Mouse (Mus musculus): ENCODE measurements around the gene Ppan. TPM values are rescaled to one million over a fixed set of nuclear protein-coding genes. Genes with fewer than 3 reads are reported as not detected.

Ppan gene
- polyA plus RNA-seq, 1 experiment: 121 TPM

DNA sequence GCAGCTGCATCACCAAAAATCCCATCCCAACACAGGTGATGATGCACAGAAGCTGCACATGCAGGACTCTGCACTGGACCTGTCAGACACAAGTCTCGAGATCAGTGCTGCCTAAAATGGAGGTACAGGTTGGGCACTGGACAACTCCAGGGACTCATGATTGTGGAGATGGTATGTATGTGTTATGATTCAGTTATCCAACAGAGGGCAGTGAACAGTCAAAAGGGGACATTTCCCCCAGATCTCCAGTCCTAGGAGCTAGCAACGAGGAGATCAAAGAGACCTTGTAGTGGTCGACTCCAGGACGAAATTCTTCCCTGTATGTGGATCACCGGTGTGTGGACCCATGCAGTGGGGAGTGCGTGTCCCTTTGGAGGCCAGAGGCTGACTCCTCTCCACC is 28.0 kb upstream of the Ppan start:
- WGBS: 45% methylated on average over 6 of the region's 6 CpGs
- no peak for DNase-seq
- Histone ChIP-seq H3K36me3 (ENCODE audit: control insufficient read depth, insufficient read depth, low read length) (no peaks in the 10 kb centered on the region), H3K27ac (ENCODE audit: control insufficient read depth, insufficient read depth, low read length) (no peak overlapping the region), H3K4me3 (ENCODE audit: control insufficient read depth, insufficient read depth, low read length) (no peak overlapping the region), H3K4me1 (replicated peaks; ENCODE audit: control insufficient read depth, insufficient read depth, low read length) (no peaks in the 10 kb centered on the region), H3K27me3 (ENCODE audit: control insufficient read depth, insufficient read depth, low read length) (no peaks in the 10 kb centered on the region)
- TF ChIP-seq POLR2A (IDR thresholded peaks at IDR 0.05; ENCODE audit: control insufficient read depth, extremely low read depth, insufficient read depth, low read length, poor library complexity) (no peak), CTCF (IDR thresholded peaks at IDR 0.05; ENCODE audit: borderline replicate concordance, control insufficient read depth, extremely low read depth, insufficient read depth, low read length, poor library complexity) (no peak)

DNA sequence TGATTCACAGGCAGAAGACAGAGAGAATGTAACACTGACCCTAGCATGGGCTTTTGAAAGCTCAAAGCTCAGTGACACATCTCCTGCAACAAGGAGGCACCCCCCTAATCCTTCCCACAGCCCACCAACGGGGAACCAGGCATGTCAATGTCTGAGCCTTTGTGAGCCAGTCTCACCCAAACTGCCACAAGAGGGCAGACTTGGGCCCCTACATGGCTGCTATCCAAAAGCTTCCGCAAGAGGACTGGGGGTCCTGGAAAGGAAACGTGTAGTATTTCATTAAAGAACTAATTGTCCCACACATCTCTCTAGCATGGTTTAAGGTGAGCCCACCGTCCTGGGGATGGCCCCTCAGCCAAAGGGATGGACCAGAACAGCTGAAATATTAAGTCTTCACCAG is 26.2 kb upstream of the Ppan start:
- no peak overlapping the region for H3K4me3 ChIP-seq (ENCODE audit: control insufficient read depth, insufficient read depth, low read length)
- H3K27me3 ChIP-seq (ENCODE audit: control insufficient read depth, insufficient read depth, low read length): no peaks in the 10 kb centered on the region
- peak; percentile 69; the same call in 1 of the 2 replicates for TF ChIP-seq CTCF (IDR thresholded peaks at IDR 0.05; ENCODE audit: borderline replicate concordance, control insufficient read depth, extremely low read depth, insufficient read depth, low read length, poor library complexity)
- TF ChIP-seq POLR2A (IDR thresholded peaks at IDR 0.05; ENCODE audit: control insufficient read depth, extremely low read depth, insufficient read depth, low read length, poor library complexity): no peak
- WGBS: 11% methylated on average over 4 of the region's 4 CpGs
- peak; percentile 51 for DNase-seq
- no peaks in the 10 kb centered on the region for H3K4me1 ChIP-seq (replicated peaks; ENCODE audit: control insufficient read depth, insufficient read depth, low read length)
- H3K36me3 ChIP-seq (ENCODE audit: control insufficient read depth, insufficient read depth, low read length): no peaks in the 10 kb centered on the region
- H3K27ac ChIP-seq (ENCODE audit: control insufficient read depth, insufficient read depth, low read length): no peak overlapping the region

DNA sequence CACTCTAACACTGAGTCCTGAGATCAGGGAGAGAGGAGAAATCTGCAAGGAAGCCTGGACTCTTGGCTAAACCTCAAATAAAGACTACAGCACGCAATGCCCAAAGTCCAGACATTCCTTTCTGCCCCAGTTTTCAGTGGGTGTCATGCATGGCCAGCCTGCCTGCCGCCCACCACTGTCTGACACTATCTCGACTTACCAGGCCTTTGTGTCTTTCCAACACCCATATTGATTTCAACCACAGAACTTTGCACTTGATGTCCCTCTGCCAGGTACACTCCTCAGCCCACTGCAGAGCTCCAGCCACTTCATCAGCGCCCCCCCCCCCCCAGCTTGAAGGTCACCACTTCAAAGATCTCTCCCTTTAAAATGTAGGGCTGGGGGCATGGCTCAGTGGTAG is 25.8 kb upstream of the Ppan start:
- TF ChIP-seq CTCF (IDR thresholded peaks at IDR 0.05; ENCODE audit: borderline replicate concordance, control insufficient read depth, extremely low read depth, insufficient read depth, low read length, poor library complexity): no peak
- no peak for TF ChIP-seq POLR2A (IDR thresholded peaks at IDR 0.05; ENCODE audit: control insufficient read depth, extremely low read depth, insufficient read depth, low read length, poor library complexity)
- no peak for DNase-seq
- Histone ChIP-seq H3K4me3 (ENCODE audit: control insufficient read depth, insufficient read depth, low read length) (no peak overlapping the region), H3K27ac (ENCODE audit: control insufficient read depth, insufficient read depth, low read length) (no peak overlapping the region), H3K27me3 (ENCODE audit: control insufficient read depth, insufficient read depth, low read length) (no peaks in the 10 kb centered on the region), H3K36me3 (ENCODE audit: control insufficient read depth, insufficient read depth, low read length) (no peaks in the 10 kb centered on the region), H3K4me1 (replicated peaks; ENCODE audit: control insufficient read depth, insufficient read depth, low read length) (no peaks in the 10 kb centered on the region)
- WGBS: 71% methylated on average over 4 of the region's 4 CpGs

DNA sequence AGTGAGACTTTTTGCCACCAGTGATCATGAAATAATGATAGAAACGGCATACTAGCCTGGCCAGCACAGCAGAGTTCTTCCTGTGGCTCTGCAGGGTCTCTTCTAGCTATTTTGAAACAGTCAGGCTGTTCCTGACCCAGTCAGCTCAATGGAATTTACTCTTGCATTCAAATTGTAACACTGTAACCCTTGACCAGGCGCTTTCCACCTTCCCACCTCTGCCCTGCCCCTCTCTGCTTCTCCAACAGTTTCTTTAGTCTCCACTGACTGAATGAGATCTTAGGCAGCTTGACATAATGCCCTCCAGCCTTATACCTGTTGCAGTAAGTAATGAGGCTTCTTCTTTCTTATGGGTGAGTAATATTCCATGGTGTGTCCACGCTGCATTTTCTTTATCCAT is 21.1 kb upstream of the Ppan start:
- Histone ChIP-seq H3K27me3 (ENCODE audit: control insufficient read depth, insufficient read depth, low read length) (no peaks in the 10 kb centered on the region), H3K27ac (ENCODE audit: control insufficient read depth, insufficient read depth, low read length) (no peak overlapping the region), H3K36me3 (ENCODE audit: control insufficient read depth, insufficient read depth, low read length) (no peaks in the 10 kb centered on the region), H3K4me3 (ENCODE audit: control insufficient read depth, insufficient read depth, low read length) (no peak overlapping the region), H3K4me1 (replicated peaks; ENCODE audit: control insufficient read depth, insufficient read depth, low read length) (peaks cover 13% of the 10 kb centered on the region)
- TF ChIP-seq POLR2A (IDR thresholded peaks at IDR 0.05; ENCODE audit: control insufficient read depth, extremely low read depth, insufficient read depth, low read length, poor library complexity) (no peak), CTCF (IDR thresholded peaks at IDR 0.05; ENCODE audit: borderline replicate concordance, control insufficient read depth, extremely low read depth, insufficient read depth, low read length, poor library complexity) (no peak)
- DNase-seq: no peak
- WGBS: 60% methylated on average over 3 of the region's 3 CpGs

DNA sequence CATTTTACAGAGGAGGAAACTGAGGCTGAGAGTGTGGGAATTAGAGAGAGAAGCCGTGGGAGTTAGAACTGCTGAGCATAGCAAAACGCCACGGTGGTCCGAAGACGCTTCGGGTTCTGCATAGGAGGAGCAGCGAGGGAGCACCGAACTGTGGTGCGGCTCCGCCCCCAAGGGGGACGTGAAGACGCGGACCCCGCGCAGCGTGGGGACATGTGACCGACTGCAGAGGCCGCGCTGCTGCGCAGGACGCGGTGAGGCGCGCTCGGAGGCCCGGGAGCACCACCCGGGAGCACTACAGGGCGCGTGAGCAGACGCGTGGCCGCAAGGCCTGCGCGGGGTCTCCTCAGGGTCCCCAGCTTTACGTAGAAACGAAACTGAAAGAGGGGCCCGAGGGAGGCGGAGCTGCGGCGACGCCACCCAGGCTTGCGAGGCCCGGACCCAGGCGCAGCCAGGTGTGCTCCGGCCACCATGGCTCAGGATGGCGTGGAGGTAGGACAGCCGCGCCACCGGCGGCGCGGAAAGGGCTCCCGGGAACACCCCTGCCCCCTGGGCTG is 19.4 kb upstream of the Ppan start, which contains the start of gene A230050P20Rik:
A230050P20Rik (plus strand) TSS at position 195 of the 554 bp plus-strand sequence.
- TF ChIP-seq POLR2A (IDR thresholded peaks at IDR 0.05; ENCODE audit: control insufficient read depth, extremely low read depth, insufficient read depth, low read length, poor library complexity) (no peak), CTCF (IDR thresholded peaks at IDR 0.05; ENCODE audit: borderline replicate concordance, control insufficient read depth, extremely low read depth, insufficient read depth, low read length, poor library complexity) (no peak)
- Histone ChIP-seq H3K36me3 (ENCODE audit: control insufficient read depth, insufficient read depth, low read length) (no peaks in the 10 kb centered on the region), H3K27ac (ENCODE audit: control insufficient read depth, insufficient read depth, low read length) (no peak within 1 kb of the TSS), H3K27me3 (ENCODE audit: control insufficient read depth, insufficient read depth, low read length) (no peaks in the 10 kb centered on the region), H3K4me3 (ENCODE audit: control insufficient read depth, insufficient read depth, low read length) (peak within 1 kb of the TSS; percentile 91), H3K4me1 (replicated peaks; ENCODE audit: control insufficient read depth, insufficient read depth, low read length) (peaks cover 13% of the 10 kb centered on the region)
- DNase-seq: peak; percentile 49
- 2% methylated on average over 49 of the region's 53 CpGs for WGBS

DNA sequence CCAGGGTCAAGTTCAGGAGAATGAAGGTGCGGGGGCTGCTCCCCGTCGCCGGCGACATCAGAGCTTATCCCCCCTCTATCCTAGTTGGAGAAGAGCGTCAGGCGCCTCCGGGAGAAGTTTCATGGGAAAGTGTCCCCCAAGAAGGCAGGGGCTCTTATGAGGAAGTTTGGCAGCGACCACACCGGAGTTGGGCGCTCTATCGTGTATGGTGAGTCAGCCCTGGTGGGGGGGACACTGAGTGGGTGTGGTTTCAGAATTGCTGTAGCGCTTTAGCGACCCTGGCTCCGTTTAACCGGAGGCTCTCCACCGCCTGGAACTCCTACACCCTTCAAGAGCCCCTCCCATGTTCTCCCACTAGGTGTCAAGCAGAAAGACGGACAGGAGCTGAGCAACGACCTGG is 18.7 kb upstream of the Ppan start:
- no peaks in the 10 kb centered on the region for H3K27me3 ChIP-seq (ENCODE audit: control insufficient read depth, insufficient read depth, low read length)
- no peak for TF ChIP-seq CTCF (IDR thresholded peaks at IDR 0.05; ENCODE audit: borderline replicate concordance, control insufficient read depth, extremely low read depth, insufficient read depth, low read length, poor library complexity)
- no peak for TF ChIP-seq POLR2A (IDR thresholded peaks at IDR 0.05; ENCODE audit: control insufficient read depth, extremely low read depth, insufficient read depth, low read length, poor library complexity)
- H3K4me1 ChIP-seq (replicated peaks; ENCODE audit: control insufficient read depth, insufficient read depth, low read length): peaks cover 13% of the 10 kb centered on the region
- no peak for DNase-seq
- H3K27ac ChIP-seq (ENCODE audit: control insufficient read depth, insufficient read depth, low read length): no peak overlapping the region
- no peaks in the 10 kb centered on the region for H3K36me3 ChIP-seq (ENCODE audit: control insufficient read depth, insufficient read depth, low read length)
- H3K4me3 ChIP-seq (ENCODE audit: control insufficient read depth, insufficient read depth, low read length): peak overlapping the region; percentile 91
- 8% methylated on average over 19 of the region's 19 CpGs for WGBS

All from thymus, adult 2 months (tissue).